Mouse (Mus musculus): Measurements from ENCODE around the gene Gm9639.
"Not testable (repeated sequence)": the region's sequence is repeated elsewhere in the genome, so short reads cannot be mapped to it uniquely, and the experiment has no call there.

Gm9639 gene

GRCm38 (mm10) chr10:77794976-77795375 is at the start of gene Gm9639:
Gm9639 (minus strand) TSS chr10:77795076.
- no peak for DNase-seq

- DNase-seq, result no peak
Observed at GRCm38 (mm10) chr10:77839006-77839405, 44.1 kb upstream of the Gm9639 start.

GRCm38 (mm10) chr10:77835647-77836046 is 40.8 kb upstream of the Gm9639 start, which contains the start of gene Krtap10-10:
Krtap10-10 (plus strand) TSS chr10:77835947.
- DNase-seq, result no peak

- no peak for DNase-seq
Observed at GRCm38 (mm10) chr10:77826951-77827350, 32.1 kb upstream of the Gm9639 start, which contains the start of gene Krtap10-4. Krtap10-4 (minus strand) TSS chr10:77827095.

- DNase-seq, result no peak
Observed at GRCm38 (mm10) chr10:77819203-77819602, 24.3 kb upstream of the Gm9639 start.

GRCm38 (mm10) chr10:77818523-77818922 is 23.6 kb upstream of the Gm9639 start:
- no peak for DNase-seq

- DNase-seq, result no peak
Observed at GRCm38 (mm10) chr10:77815514-77815913, 20.6 kb upstream of the Gm9639 start.

- no peak for DNase-seq
Observed at GRCm38 (mm10) chr10:77814382-77814781, 19.5 kb upstream of the Gm9639 start, which contains the start of gene Gm2696. Gm2696 (plus strand) TSS chr10:77814682.

GRCm38 (mm10) chr10:77811743-77812142 is 16.9 kb upstream of the Gm9639 start, which contains the start of gene Gm9507:
Gm9507 (minus strand) TSS chr10:77811843.
- no peak for DNase-seq

GRCm38 (mm10) chr10:77804095-77804494 is 9.2 kb upstream of the Gm9639 start:
- DNase-seq, result no peak

- DNase-seq, result no peak
Observed at GRCm38 (mm10) chr10:77798921-77799508, 4.1 kb upstream of the Gm9639 start, which contains the start of gene Gm19668. Gm19668 (minus strand) TSS chr10:77799133.

- DNase-seq, result peak; percentile 26
Observed at GRCm38 (mm10) chr10:77798164-77798920, 3.5 kb upstream of the Gm9639 start.

GRCm38 (mm10) chr10:77797677-77798076 is 2.8 kb upstream of the Gm9639 start:
- DNase-seq, result no peak

GRCm38 (mm10) chr10:77788621-77789020 is 6.3 kb downstream of the Gm9639 start:
- DNase-seq, result no peak

GRCm38 (mm10) chr10:77787876-77788275 is 7.0 kb downstream of the Gm9639 start, which contains the start of gene Gm7137:
Gm7137 (minus strand) TSS chr10:77788200.
- not testable (repeated sequence) for DNase-seq

- not testable (repeated sequence) for DNase-seq
Observed at GRCm38 (mm10) chr10:77783396-77783795, 11.5 kb downstream of the Gm9639 start.

- not testable (repeated sequence) for DNase-seq
Observed at GRCm38 (mm10) chr10:77782442-77782841, 12.4 kb downstream of the Gm9639 start, which contains the start of gene Gm3250. Gm3250 (minus strand) TSS chr10:77782542.

- DNase-seq, result not testable (repeated sequence)
Observed at GRCm38 (mm10) chr10:77776844-77777243, 18.0 kb downstream of the Gm9639 start, which contains the start of gene Gm7138. Gm7138 (minus strand) TSS chr10:77776944.

- not testable (repeated sequence) for DNase-seq
Observed at GRCm38 (mm10) chr10:77772142-77772541, 22.7 kb downstream of the Gm9639 start.

GRCm38 (mm10) chr10:77771225-77771624 is 23.7 kb downstream of the Gm9639 start, which contains the start of gene Gm3238:
Gm3238 (minus strand) TSS chr10:77771325.
- not testable (repeated sequence) for DNase-seq

GRCm38 (mm10) chr10:77769727-77770126 is 25.1 kb downstream of the Gm9639 start:
- no peak for DNase-seq

GRCm38 (mm10) chr10:77759582-77759981 is 35.3 kb downstream of the Gm9639 start, which contains the start of gene Gm3233:
Gm3233 (minus strand) TSS chr10:77759682.
- DNase-seq, result not testable (repeated sequence)

GRCm38 (mm10) chr10:77753448-77753847 is 41.4 kb downstream of the Gm9639 start:
- no peak for DNase-seq

Measured in cerebellum, adult 9-10 months (tissue).